Mouse (Mus musculus) olfactory bulb, adult 2 months (tissue): Measurements from ENCODE around the gene Timp2. TPM values are rescaled to one million over a fixed set of nuclear protein-coding genes. Genes with fewer than 3 reads are reported as not detected.

Experiments used
- H3K27ac ChIP-seq: fragments of 200-500 bp; 2 replicates; pipeline ENCODE4 v1.5.1; 2012; ENCODE audit warnings: low read depth, low read length; ENCODE audit not compliant: insufficient read depth
- H3K4me1 ChIP-seq: fragments of 200-500 bp; 2 replicates; pipeline ENCODE4 v1.6.1; 2012; ENCODE audit warnings: low read length; ENCODE audit not compliant: control insufficient read depth, insufficient read depth
- H3K4me3 ChIP-seq: fragments of 200-500 bp; 2 replicates; pipeline ENCODE4 v1.5.1; 2012; ENCODE audit warnings: mild to moderate bottlenecking, low read depth, low read length, moderate library complexity; ENCODE audit not compliant: insufficient read depth
- CTCF ChIP-seq: fragments of 200-500 bp; IDR thresholded peaks from 2 replicates; pipeline ENCODE4 v1.5.1; 2012; ENCODE audit warnings: low read depth, mild to moderate bottlenecking, low read length, moderate library complexity; ENCODE audit not compliant: insufficient read depth
- POLR2A ChIP-seq: fragments of 200-500 bp; IDR thresholded peaks from 2 replicates; pipeline ENCODE4 v1.6.1; 2012; ENCODE audit warnings: mild to moderate bottlenecking, low read depth, low read length, moderate library complexity; ENCODE audit not compliant: insufficient read depth
- WGBS: fragments of 180-500 bp; shearing (Covaris S2); methylation state at CpG from one replicate; pipeline ENCODE4 v1.1.7; 2018; 5-methylcytosine and 5-hydroxymethylcytosine counted together
- polyA plus RNA-seq: library from polyadenylated mRNA; stranded (reverse); fragments of >200 nt; gene quantifications from 2 replicates; pipeline ENCODE4 v1.2.4, GENCODE M21; 2012; ENCODE audit warnings: low replicate concordance; ENCODE audit not compliant: missing spikeins, insufficient read depth, insufficient read length

Timp2 gene
- polyA plus RNA-seq, 1 experiment, result 441 TPM

DNA sequence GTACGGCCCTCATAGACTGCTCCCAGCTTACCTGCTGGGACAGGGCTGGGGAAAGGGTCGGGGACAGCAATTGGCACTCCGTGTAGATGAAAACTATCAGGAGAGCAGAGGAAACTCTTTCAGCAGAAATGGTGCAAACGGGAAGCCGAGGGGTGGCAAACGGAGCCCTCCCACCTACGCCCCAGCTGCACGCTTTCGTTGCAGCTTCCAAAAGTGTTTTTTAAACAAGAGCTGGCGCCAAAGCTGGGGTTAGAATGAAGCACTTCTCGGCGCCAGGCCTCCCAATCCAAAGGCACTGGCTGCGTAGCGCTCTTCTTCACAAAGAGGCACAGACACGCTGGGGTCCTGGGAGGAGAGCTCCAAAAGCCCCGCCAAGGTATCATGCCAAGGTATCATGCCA is 24.8 kb downstream of the Timp2 start:
- Histone ChIP-seq H3K4me1 (peaks cover 66% of the 10 kb centered on the region), H3K27ac (no peak overlapping the region), H3K4me3 (no peak overlapping the region)
- WGBS, result 44% methylated on average over 16 of the region's 16 CpGs
- TF ChIP-seq POLR2A, result no peak
- no peak for TF ChIP-seq CTCF

DNA sequence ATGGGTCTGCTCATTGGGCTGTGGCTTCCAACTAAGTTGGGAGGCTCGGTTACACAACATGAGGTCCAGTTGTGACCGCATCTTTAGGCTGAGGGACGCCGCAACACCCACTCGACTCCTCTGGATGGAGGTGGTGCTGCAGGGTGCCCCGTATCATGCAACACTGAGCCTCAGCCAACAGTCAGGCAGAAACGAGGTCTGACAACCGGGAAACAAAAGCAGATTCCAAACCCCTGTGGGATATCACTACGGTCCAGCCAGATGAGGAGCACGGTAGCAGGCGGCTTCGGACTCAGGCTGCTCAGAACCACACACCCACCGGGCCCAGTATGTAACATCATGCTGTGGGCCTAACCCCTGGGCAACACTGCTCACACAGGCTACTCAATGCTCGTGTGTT is 25.2 kb downstream of the Timp2 start:
- no peak overlapping the region for H3K4me3 ChIP-seq

GRCm38 (mm10) chr11:118328947-118329346 is 26.6 kb downstream of the Timp2 start:
- H3K4me3 ChIP-seq, result no peak overlapping the region
- 0 out of 2 replicates have a peak overlapping the region, but pooled peaks have one; percentile 90 for H3K27ac ChIP-seq
- peaks cover 61% of the 10 kb centered on the region for H3K4me1 ChIP-seq
- 91% methylated on average over 5 of the region's 5 CpGs for WGBS
- TF ChIP-seq CTCF (no peak), POLR2A (no peak)

More for the DNA sequence above, 25.2 kb downstream of the Timp2 start:
- peaks cover 66% of the 10 kb centered on the region for H3K4me1 ChIP-seq
- TF ChIP-seq CTCF, result no peak
- no peak for TF ChIP-seq POLR2A
- WGBS, result 81% methylated on average over 14 of the region's 14 CpGs
- peak overlapping the region; percentile 33 for H3K27ac ChIP-seq

DNA sequence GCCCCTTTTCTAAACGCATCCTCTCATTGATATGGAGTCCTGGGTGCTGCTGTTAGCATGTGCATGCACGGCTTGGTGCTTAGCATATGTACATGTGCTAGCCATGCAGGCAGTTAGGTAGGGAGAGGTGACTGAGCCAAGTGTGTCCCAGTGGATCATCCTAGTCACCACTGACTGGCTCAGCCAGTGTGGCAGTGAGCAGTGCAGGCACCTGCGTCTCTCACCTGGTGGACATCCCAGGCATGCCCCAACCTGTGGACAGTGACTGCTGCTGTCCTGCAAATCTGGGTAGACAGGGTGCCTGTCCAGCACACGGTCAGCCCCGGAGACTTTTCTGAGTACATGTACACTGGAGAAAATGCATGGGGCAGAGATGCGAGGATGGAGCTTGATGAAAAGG is 27.0 kb downstream of the Timp2 start:
- 94% methylated on average over 6 of the region's 6 CpGs for WGBS
- TF ChIP-seq CTCF (no peak), POLR2A (no peak)
- Histone ChIP-seq H3K4me1 (peaks cover 57% of the 10 kb centered on the region), H3K27ac (peak overlapping the region; percentile 90), H3K4me3 (no peak overlapping the region)

GRCm38 (mm10) chr11:118326991-118327971 is 28.3 kb downstream of the Timp2 start:
- no peak overlapping the region for H3K4me3 ChIP-seq
- H3K4me1 ChIP-seq, result peaks cover 51% of the 10 kb centered on the region
- TF ChIP-seq CTCF, result no peak
- TF ChIP-seq POLR2A, result no peak; the same call in none of the 2 replicates
- WGBS, result 13% methylated on average over 24 of the region's 24 CpGs
- H3K27ac ChIP-seq, result peak overlapping the region; percentile 90

DNA sequence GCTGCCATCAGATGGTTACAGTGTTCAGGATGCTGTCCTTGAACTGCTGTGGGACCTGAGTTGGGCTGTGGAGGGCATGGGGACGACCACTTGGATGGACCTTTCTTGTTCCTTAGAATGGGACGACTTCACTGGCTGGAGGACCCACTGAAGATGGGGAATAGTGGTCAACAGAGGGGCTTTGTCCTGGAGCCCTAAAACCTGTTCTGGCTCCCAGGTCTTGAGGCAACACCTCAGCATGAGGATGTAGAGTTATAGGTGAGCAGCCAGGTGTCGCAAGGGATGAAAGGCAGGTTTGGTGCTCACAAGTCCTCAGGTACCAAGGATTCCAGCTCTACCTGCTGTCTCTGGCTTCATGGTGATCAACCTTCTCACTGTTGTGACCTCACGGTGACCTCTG is 29.0 kb downstream of the Timp2 start:
- Histone ChIP-seq H3K27ac (peak overlapping the region; percentile 90), H3K4me1 (peaks cover 54% of the 10 kb centered on the region), H3K4me3 (no peak overlapping the region)
- TF ChIP-seq POLR2A (no peak), CTCF (no peak)
- 97% methylated on average over 4 of the region's 4 CpGs for WGBS

GRCm38 (mm10) chr11:118324541-118324940 is 31.0 kb downstream of the Timp2 start:
- 76% methylated on average over 5 of the region's 5 CpGs for WGBS
- H3K27ac ChIP-seq, result no peak overlapping the region
- H3K4me3 ChIP-seq, result no peak overlapping the region
- TF ChIP-seq CTCF, result no peak
- no peak for TF ChIP-seq POLR2A
- peaks cover 47% of the 10 kb centered on the region for H3K4me1 ChIP-seq

GRCm38 (mm10) chr11:118323974-118324373 is 31.6 kb downstream of the Timp2 start:
- TF ChIP-seq POLR2A (no peak), CTCF (no peak)
- no peak overlapping the region for H3K4me3 ChIP-seq
- no peak overlapping the region for H3K27ac ChIP-seq
- WGBS, result 92% methylated on average over 5 of the region's 5 CpGs
- H3K4me1 ChIP-seq, result peaks cover 45% of the 10 kb centered on the region

DNA sequence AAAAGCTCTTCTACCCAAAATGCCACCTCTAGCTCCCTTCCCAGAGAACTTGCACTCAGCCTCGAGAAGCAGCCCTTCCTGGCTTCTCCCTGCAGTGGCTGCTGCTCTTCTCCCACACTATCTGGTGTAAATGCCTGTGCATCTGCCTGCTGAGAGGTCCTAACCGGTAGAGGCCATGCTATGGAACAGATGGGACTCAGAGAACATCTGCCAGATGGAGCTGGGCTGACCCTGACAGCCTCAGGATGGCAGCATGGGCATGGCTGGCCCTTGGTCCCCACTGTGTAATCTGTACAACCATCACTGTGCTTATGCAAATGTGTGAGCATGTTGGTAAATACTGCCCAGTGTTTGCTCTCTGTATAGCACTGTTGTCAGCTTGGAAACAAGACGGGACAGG is 32.9 kb downstream of the Timp2 start:
- WGBS, result 27% methylated on average over 3 of the region's 3 CpGs
- H3K4me3 ChIP-seq, result no peak overlapping the region
- H3K4me1 ChIP-seq, result peaks cover 32% of the 10 kb centered on the region
- no peak for TF ChIP-seq CTCF
- TF ChIP-seq POLR2A, result no peak
- no peak overlapping the region for H3K27ac ChIP-seq
